17 mouse cellular contexts compared by ENCODE assay signal in genomic region chr1:51622986-51623385, GRCm38 (mm10).
"Had no signal": no experiment of that assay in that cellular context is flagged by ENCODE, and none has a peak within 500 bp of the region (broad histone marks: within the 10 kb centered on the region; RNA-seq: fewer than 3 reads in every experiment).

No protein-coding gene starts in this region.

- ATAC-seq: liver, postnatal 0 days had no signal

- H3K9ac ChIP-seq: limb, embryonic 12.5 days; liver, embryonic 13.5 days; liver, postnatal 0 days; lung, embryonic 15.5 days; neural tube, embryonic 12.5 days had no signal

- H3K27me3 ChIP-seq: limb, embryonic 12.5 days; liver, embryonic 13.5 days; lung, embryonic 15.5 days; neural tube, embryonic 12.5 days had no signal

- H3K27ac ChIP-seq: kidney, postnatal 0 days; limb, embryonic 12.5 days; liver, embryonic 13.5 days; lung, embryonic 15.5 days; macrophage; neural tube, embryonic 12.5 days had no signal

- H3K9me3 ChIP-seq: limb, embryonic 12.5 days; liver, embryonic 13.5 days; lung, embryonic 15.5 days; megakaryocyte, embryonic 14.5 days; neural tube, embryonic 12.5 days had no signal

- H3K4me3 ChIP-seq: limb, embryonic 12.5 days; liver, embryonic 13.5 days; lung, embryonic 15.5 days; megakaryocyte, embryonic 14.5 days; neural tube, embryonic 12.5 days had no signal

- H3K4me2 ChIP-seq: limb, embryonic 12.5 days; liver, embryonic 13.5 days; lung, embryonic 15.5 days; neural tube, embryonic 12.5 days had no signal

- H3K36me3 ChIP-seq: limb, embryonic 12.5 days; liver, embryonic 13.5 days; lung, embryonic 15.5 days; neural tube, embryonic 12.5 days had no signal

- H3K4me1 ChIP-seq: liver, embryonic 13.5 days; lung, embryonic 15.5 days; megakaryocyte, embryonic 14.5 days had no signal

- DNase-seq: kidney, postnatal 36 days; layer of hippocampus, adult 9-11 months; layer of hippocampus, postnatal 36 days; liver; liver, embryonic 13.5 days; liver, postnatal 0 days; lung, postnatal 14 days; right cerebral cortex, postnatal 4 days; spleen, adult 18-20 months; thymus, adult 18-20 months; thymus, postnatal 14 days had no signal
